Mouse (Mus musculus) midbrain, embryonic 13.5 days (tissue): ENCODE measurements around the gene Serpinb9g. TPM values are rescaled to one million over a fixed set of nuclear protein-coding genes. Genes with fewer than 3 reads are reported as not detected.
"Not testable (repeated sequence)": the region's sequence is repeated elsewhere in the genome, so short reads cannot be mapped to it uniquely, and the experiment has no call there.

Experiments used
- ATAC-seq: fragments of 200-750 bp; cut with Nextera tagmentation; 2 replicates; pipeline ENCODE4 v1.8.0; 2017; ENCODE audit warnings: mild to moderate bottlenecking, moderate TSS enrichment, moderate library complexity
- H3K27ac ChIP-seq: fragments of 300-500 bp; sonication (generic); 2 replicates; pipeline ENCODE4 v1.5.1; 2015; ENCODE audit warnings: inconsistent platforms, mild to moderate bottlenecking, moderate library complexity
- H3K27me3 ChIP-seq: fragments of 300-500 bp; sonication (generic); 2 replicates; pipeline ENCODE4 v1.6.1; 2015; ENCODE audit warnings: mild to moderate bottlenecking, inconsistent platforms
- H3K36me3 ChIP-seq: fragments of 300-500 bp; sonication (generic); 2 replicates; pipeline ENCODE4 v1.6.1; 2015; ENCODE audit warnings: mild to moderate bottlenecking, inconsistent platforms
- H3K4me1 ChIP-seq: fragments of 300-500 bp; sonication (generic); replicated peaks from 2 replicates; pipeline ENCODE4 v1.6.1; 2015; ENCODE audit warnings: inconsistent platforms
- H3K4me2 ChIP-seq: fragments of 300-500 bp; sonication (generic); replicated peaks from 2 replicates; pipeline ENCODE4 v1.6.1; 2015; ENCODE audit warnings: moderate library complexity, mild to moderate bottlenecking, inconsistent platforms
- H3K4me3 ChIP-seq: fragments of 300-500 bp; sonication (generic); replicated peaks from 2 replicates; pipeline ENCODE4 v1.5.1; 2015; ENCODE audit warnings: mild to moderate bottlenecking, inconsistent platforms
- H3K9ac ChIP-seq: fragments of 300-500 bp; sonication (generic); replicated peaks from 2 replicates; pipeline ENCODE4 v1.6.1; 2015; ENCODE audit warnings: mild to moderate bottlenecking, inconsistent platforms
- H3K9me3 ChIP-seq: fragments of 300-500 bp; sonication (generic); 2 replicates; pipeline ENCODE4 v1.6.1; 2016; ENCODE audit warnings: mild to moderate bottlenecking, inconsistent platforms
- WGBS: fragments of 180-500 bp; shearing (Covaris S2); methylation state at CpG from one replicate; pipeline ENCODE4 v1.1.7; 2015; 5-methylcytosine and 5-hydroxymethylcytosine counted together
- polyA plus RNA-seq: library from polyadenylated mRNA; unstranded; fragments of >200 nt; fragmentation: Nextera tagmentation; extraction: Ambion mirVana; gene quantifications from 2 replicates; pipeline ENCODE4 v1.2.1, GENCODE M21; 2015

The Serpinb9g gene
- polyA plus RNA-seq = not detected in 2 replicates

- 0 out of 2 replicates have a peak, but pooled peaks cover 12% of the 10 kb centered on the region for H3K9me3 ChIP-seq
- H3K27me3 ChIP-seq, ATAC-seq, H3K36me3 ChIP-seq, H3K4me2 ChIP-seq, H3K4me3 ChIP-seq, H3K9ac ChIP-seq, H3K27ac ChIP-seq, H3K4me1 ChIP-seq: not testable (repeated sequence)
- WGBS = 78% methylated on average over 4 of the region's 4 CpGs
Measured at GRCm38 (mm10) chr13:33484490-33484889, at the start of gene Serpinb9g. Gene Serpinb9g, plus strand, starts transcription at chr13:33484790.

- H3K27me3 ChIP-seq, H3K36me3 ChIP-seq, H3K27ac ChIP-seq, H3K9ac ChIP-seq, ATAC-seq, H3K4me1 ChIP-seq, H3K4me3 ChIP-seq, H3K4me2 ChIP-seq: not testable (repeated sequence)
- H3K9me3 ChIP-seq = 0 out of 2 replicates have a peak, but pooled peaks cover 12% of the 10 kb centered on the region
- WGBS = 76% methylated on average over 3 of the region's 3 CpGs
Measured at GRCm38 (mm10) chr13:33483872-33484271, 718 bp upstream of the Serpinb9g start.

- no peak for ATAC-seq
- Histone ChIP-seq H3K9me3 (peaks cover 35% of the 10 kb centered on the region), H3K4me3 (no peak overlapping the region), H3K9ac (no peak overlapping the region), H3K27me3 (no peaks in the 10 kb centered on the region), H3K4me1 (no peaks in the 10 kb centered on the region), H3K27ac (no peak overlapping the region), H3K4me2 (no peak overlapping the region), H3K36me3 (no peaks in the 10 kb centered on the region)
Measured at GRCm38 (mm10) chr13:33524629-33525028, 40.0 kb downstream of the Serpinb9g start.

DNA sequence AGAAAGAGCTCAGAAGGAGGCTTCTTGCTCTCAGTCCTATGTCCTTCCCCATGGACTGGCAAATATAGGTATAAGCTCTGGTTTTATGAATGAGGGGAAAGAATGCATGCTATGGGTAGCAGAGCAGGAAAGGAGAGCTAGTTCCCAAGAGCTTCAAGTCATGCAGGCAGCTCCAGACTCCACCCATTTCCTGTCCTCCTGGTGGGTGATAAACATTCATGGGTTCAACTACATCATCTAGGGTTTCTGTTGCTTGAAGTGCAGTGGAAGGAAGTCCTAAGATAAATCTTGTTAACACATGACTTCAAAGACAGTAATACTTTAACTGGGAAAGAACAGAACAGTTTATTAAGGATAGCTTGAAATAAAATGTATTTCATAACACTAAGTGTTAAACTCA lies 48.2 kb downstream of the Serpinb9g start:
- Histone ChIP-seq H3K9me3 (peaks cover 4% of the 10 kb centered on the region), H3K4me2 (no peak overlapping the region), H3K4me1 (no peaks in the 10 kb centered on the region), H3K27me3 (no peaks in the 10 kb centered on the region), H3K36me3 (no peaks in the 10 kb centered on the region), H3K27ac (no peak overlapping the region), H3K9ac (no peak overlapping the region), H3K4me3 (no peak overlapping the region)
- ATAC-seq = no peak

Other genes starting within 250 kb of the Serpinb9g start
- not detected in 2 replicates for gene Serpinb9e, start 235.2 kb upstream of the Serpinb9g start, polyA plus RNA-seq
- not detected in 2 replicates for gene Serpinb9f, start 160.7 kb upstream of the Serpinb9g start, polyA plus RNA-seq
- gene Gm11397, start 89.0 kb upstream of the Serpinb9g start, polyA plus RNA-seq = not detected in 2 replicates
- gene Serpinb6d, start 176.6 kb downstream of the Serpinb9g start, polyA plus RNA-seq = not detected in 2 replicates